Mouse (Mus musculus) hindbrain, embryonic 13.5 days (tissue): ENCODE results near the gene Plac1. TPM values are rescaled to one million over a fixed set of nuclear protein-coding genes. Genes with fewer than 3 reads are reported as not detected.

ENCODE experiments used
- ATAC-seq: fragments of 200-750 bp; cut with Nextera tagmentation; 2 replicates; pipeline ENCODE4 v1.8.0; 2017; ENCODE audit warnings: moderate TSS enrichment; ENCODE audit not compliant: low FRiP score
- H3K27ac ChIP-seq: fragments of 300-500 bp; sonication (generic); 2 replicates; pipeline ENCODE4 v1.5.1; 2015; ENCODE audit warnings: inconsistent platforms, mild to moderate bottlenecking, moderate library complexity
- H3K27me3 ChIP-seq: fragments of 300-500 bp; sonication (generic); 2 replicates; pipeline ENCODE4 v1.6.1; 2015; ENCODE audit warnings: mild to moderate bottlenecking, inconsistent platforms
- H3K36me3 ChIP-seq: fragments of 300-500 bp; sonication (generic); 2 replicates; pipeline ENCODE4 v1.6.1; 2015; ENCODE audit warnings: mild to moderate bottlenecking, inconsistent platforms
- H3K4me1 ChIP-seq: fragments of 300-500 bp; sonication (generic); replicated peaks from 2 replicates; pipeline ENCODE4 v1.6.1; 2015; ENCODE audit warnings: inconsistent platforms
- H3K4me2 ChIP-seq: fragments of 300-500 bp; sonication (generic); 2 replicates; pipeline ENCODE4 v1.6.1; 2015; ENCODE audit warnings: inconsistent platforms, mild to moderate bottlenecking, moderate library complexity
- H3K4me3 ChIP-seq: fragments of 300-500 bp; sonication (generic); 2 replicates; pipeline ENCODE4 v1.5.1; 2015; ENCODE audit warnings: mild to moderate bottlenecking, inconsistent platforms
- H3K9ac ChIP-seq: fragments of 300-500 bp; sonication (generic); 2 replicates; pipeline ENCODE4 v1.6.1; 2015; ENCODE audit warnings: mild to moderate bottlenecking, inconsistent platforms
- H3K9me3 ChIP-seq: fragments of 300-500 bp; sonication (generic); 2 replicates; pipeline ENCODE4 v1.6.1; 2016; ENCODE audit warnings: inconsistent platforms
- WGBS: fragments of 180-500 bp; shearing (Covaris S2); methylation state at CpG from one replicate; pipeline ENCODE4 v1.1.7; 2015; 5-methylcytosine and 5-hydroxymethylcytosine counted together
- polyA plus RNA-seq: library from polyadenylated mRNA; unstranded; fragments of >200 nt; fragmentation: Nextera tagmentation; extraction: Ambion mirVana; gene quantifications from 2 replicates; pipeline ENCODE4 v1.2.1, GENCODE M21; 2015

Gene Plac1
- polyA plus RNA-seq, 1 experiment from 2014 or later: 1.2 TPM

GRCm38 (mm10) chrX:53179801-53180200 is 60.1 kb downstream of the Plac1 start:
- Histone ChIP-seq H3K4me1 (no peaks in the 10 kb centered on the region), H3K27me3 (no peaks in the 10 kb centered on the region), H3K27ac (no peak overlapping the region), H3K9me3 (no peaks in the 10 kb centered on the region), H3K4me3 (no peak overlapping the region), H3K4me2 (no peak overlapping the region), H3K9ac (no peak overlapping the region), H3K36me3 (no peaks in the 10 kb centered on the region)
- 81% methylated on average over 3 of the region's 3 CpGs for WGBS
- ATAC-seq: no peak

DNA sequence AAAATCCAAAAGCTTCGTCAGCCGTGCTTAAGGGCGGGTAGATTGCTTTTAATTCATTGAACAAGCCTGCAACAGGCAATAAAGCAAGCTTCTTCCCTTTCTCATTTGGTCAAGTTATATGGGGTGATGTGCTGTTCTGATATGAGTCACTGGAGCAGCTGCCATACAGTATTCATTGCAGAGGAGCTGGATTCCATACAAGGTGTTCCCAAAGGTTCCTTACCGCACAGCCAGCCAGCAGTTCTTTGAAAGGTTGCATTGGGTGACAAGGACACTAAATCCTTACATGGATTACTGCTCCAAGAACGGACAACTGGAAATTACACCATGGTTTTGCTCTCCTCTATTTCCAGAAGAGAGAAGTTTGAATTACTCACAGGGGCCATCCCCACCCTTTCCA is 63.6 kb downstream of the Plac1 start:
- Histone ChIP-seq H3K36me3 (no peaks in the 10 kb centered on the region), H3K27ac (no peak overlapping the region), H3K4me2 (no peak overlapping the region), H3K4me3 (no peak overlapping the region), H3K9ac (no peak overlapping the region), H3K4me1 (no peaks in the 10 kb centered on the region), H3K9me3 (no peaks in the 10 kb centered on the region), H3K27me3 (no peaks in the 10 kb centered on the region)
- no peak for ATAC-seq
- 90% methylated on average over 5 of the region's 5 CpGs for WGBS

- no peak overlapping the region for H3K27ac ChIP-seq
- 70% methylated on average over 2 of the region's 2 CpGs for WGBS
- no peaks in the 10 kb centered on the region for H3K36me3 ChIP-seq
- H3K27me3 ChIP-seq: no peaks in the 10 kb centered on the region
- no peak overlapping the region for H3K9ac ChIP-seq
- H3K4me3 ChIP-seq: no peak overlapping the region
- ATAC-seq: no peak
- H3K9me3 ChIP-seq: no peaks in the 10 kb centered on the region
- H3K4me2 ChIP-seq: no peak overlapping the region
- no peaks in the 10 kb centered on the region for H3K4me1 ChIP-seq
Measured at GRCm38 (mm10) chrX:53168623-53169022, 71.3 kb downstream of the Plac1 start.

GRCm38 (mm10) chrX:53166901-53167525 is 72.9 kb downstream of the Plac1 start:
- no peak for ATAC-seq
- no peaks in the 10 kb centered on the region for H3K4me1 ChIP-seq
- no peak overlapping the region for H3K4me2 ChIP-seq
- H3K9me3 ChIP-seq: no peaks in the 10 kb centered on the region
- no peak overlapping the region for H3K4me3 ChIP-seq
- H3K9ac ChIP-seq: no peak overlapping the region
- WGBS: 57% methylated on average over 4 of the region's 4 CpGs
- H3K27ac ChIP-seq: no peak overlapping the region
- no peaks in the 10 kb centered on the region for H3K27me3 ChIP-seq
- no peaks in the 10 kb centered on the region for H3K36me3 ChIP-seq

- no peak for ATAC-seq
- no peak overlapping the region for H3K27ac ChIP-seq
- WGBS: 47% methylated on average over 15 of the region's 15 CpGs
Measured at GRCm38 (mm10) chrX:53166251-53166900, 73.5 kb downstream of the Plac1 start.

GRCm38 (mm10) chrX:53162589-53162988 is 77.3 kb downstream of the Plac1 start:
- Histone ChIP-seq H3K9ac (no peak overlapping the region), H3K9me3 (no peaks in the 10 kb centered on the region), H3K4me1 (no peaks in the 10 kb centered on the region), H3K4me3 (no peak overlapping the region), H3K27ac (no peak overlapping the region), H3K27me3 (no peaks in the 10 kb centered on the region), H3K4me2 (no peak overlapping the region), H3K36me3 (no peaks in the 10 kb centered on the region)
- WGBS: 58% methylated on average over 4 of the region's 4 CpGs
- no peak for ATAC-seq

More at GRCm38 (mm10) chrX:53166251-53166900, 73.5 kb downstream of the Plac1 start:
- Histone ChIP-seq H3K9me3 (no peaks in the 10 kb centered on the region), H3K27me3 (no peaks in the 10 kb centered on the region), H3K4me2 (no peak overlapping the region), H3K36me3 (no peaks in the 10 kb centered on the region), H3K9ac (no peak overlapping the region), H3K4me1 (no peaks in the 10 kb centered on the region), H3K4me3 (no peak overlapping the region)

- Histone ChIP-seq H3K27me3 (no peaks in the 10 kb centered on the region), H3K9ac (no peak overlapping the region), H3K9me3 (no peaks in the 10 kb centered on the region), H3K36me3 (no peaks in the 10 kb centered on the region), H3K4me1 (no peaks in the 10 kb centered on the region), H3K4me3 (no peak overlapping the region), H3K27ac (no peak overlapping the region), H3K4me2 (no peak overlapping the region)
- no peak for ATAC-seq
- 58% methylated on average over 4 of the region's 4 CpGs for WGBS
Measured at GRCm38 (mm10) chrX:53161583-53161982, 78.3 kb downstream of the Plac1 start.

GRCm38 (mm10) chrX:53161115-53161514 is 78.8 kb downstream of the Plac1 start:
- Histone ChIP-seq H3K4me2 (no peak overlapping the region), H3K9ac (no peak overlapping the region), H3K4me1 (no peaks in the 10 kb centered on the region), H3K27ac (no peak overlapping the region), H3K9me3 (no peaks in the 10 kb centered on the region), H3K4me3 (no peak overlapping the region), H3K27me3 (no peaks in the 10 kb centered on the region), H3K36me3 (no peaks in the 10 kb centered on the region)
- WGBS: 54% methylated on average over 5 of the region's 5 CpGs
- no peak for ATAC-seq

- WGBS: 50% methylated on average over 2 of the region's 2 CpGs
- ATAC-seq: no peak
- H3K27ac ChIP-seq: no peak overlapping the region
Measured at GRCm38 (mm10) chrX:53148039-53148438, 91.9 kb downstream of the Plac1 start.

DNA sequence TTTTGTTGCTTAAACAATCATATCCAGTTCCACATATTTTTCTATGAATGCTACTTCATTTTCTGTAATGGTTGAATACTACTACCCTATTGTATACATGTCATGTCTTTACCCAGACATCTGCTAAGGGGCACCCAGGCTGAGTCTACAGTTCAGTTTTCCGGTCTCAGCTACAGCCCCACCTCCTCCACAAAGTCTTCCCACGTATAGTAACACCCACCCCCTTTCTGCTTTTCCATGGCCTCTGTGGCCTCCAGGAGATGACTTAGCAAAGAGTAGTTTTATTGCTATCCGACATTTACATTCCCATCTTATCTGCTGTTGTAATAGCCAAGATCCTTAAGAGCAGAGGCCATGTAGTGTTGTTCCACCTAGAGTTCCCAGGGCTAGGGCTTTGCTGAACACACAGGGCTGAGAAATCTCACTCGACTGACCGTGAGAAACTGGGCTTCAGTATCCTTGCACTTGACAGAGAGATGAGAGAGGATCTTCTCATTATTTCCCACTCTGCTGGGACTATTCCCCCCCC is 93.5 kb downstream of the Plac1 start:
- no peak overlapping the region for H3K4me3 ChIP-seq
- H3K9ac ChIP-seq: no peak overlapping the region
- no peaks in the 10 kb centered on the region for H3K9me3 ChIP-seq
- H3K36me3 ChIP-seq: no peaks in the 10 kb centered on the region
- no peak overlapping the region for H3K27ac ChIP-seq
- no peak for ATAC-seq
- H3K4me2 ChIP-seq: no peak overlapping the region
- 81% methylated on average over 5 of the region's 5 CpGs for WGBS
- H3K27me3 ChIP-seq: no peaks in the 10 kb centered on the region
- no peaks in the 10 kb centered on the region for H3K4me1 ChIP-seq

More at GRCm38 (mm10) chrX:53148039-53148438, 91.9 kb downstream of the Plac1 start:
- Histone ChIP-seq H3K4me3 (no peak overlapping the region), H3K27me3 (no peaks in the 10 kb centered on the region), H3K4me2 (no peak overlapping the region), H3K9ac (no peak overlapping the region), H3K4me1 (no peaks in the 10 kb centered on the region), H3K36me3 (no peaks in the 10 kb centered on the region), H3K9me3 (no peaks in the 10 kb centered on the region)

DNA sequence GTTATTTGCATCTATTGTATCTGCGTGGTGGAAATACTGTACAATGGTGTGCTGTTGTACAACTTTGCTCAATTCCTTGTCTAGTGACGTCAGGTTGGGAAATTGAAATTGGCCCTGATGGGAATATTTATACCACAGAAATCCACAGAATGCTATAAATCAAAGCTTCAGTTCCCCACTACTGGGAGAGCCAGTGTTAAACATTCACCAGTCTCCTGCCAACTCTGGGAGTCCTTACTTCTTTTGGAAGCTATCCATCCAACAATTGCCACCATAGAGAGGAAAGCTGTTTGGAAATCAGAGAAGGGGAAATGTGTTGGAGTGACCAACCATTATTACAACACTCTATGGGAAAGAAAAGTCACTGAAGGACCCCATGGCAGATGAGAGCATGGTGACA is 100.3 kb downstream of the Plac1 start:
- Histone ChIP-seq H3K27me3 (no peaks in the 10 kb centered on the region), H3K27ac (no peak overlapping the region), H3K4me3 (no peak overlapping the region), H3K9ac (no peak overlapping the region), H3K36me3 (no peaks in the 10 kb centered on the region), H3K9me3 (no peaks in the 10 kb centered on the region), H3K4me2 (no peak overlapping the region), H3K4me1 (no peaks in the 10 kb centered on the region)
- no peak for ATAC-seq
- 83% methylated on average over 2 of the region's 2 CpGs for WGBS

- no peaks in the 10 kb centered on the region for H3K36me3 ChIP-seq
- no peak overlapping the region for H3K9ac ChIP-seq
- no peak overlapping the region for H3K27ac ChIP-seq
- 66% methylated on average over 2 of the region's 2 CpGs for WGBS
- H3K27me3 ChIP-seq: no peaks in the 10 kb centered on the region
- ATAC-seq: no peak
- H3K4me1 ChIP-seq: no peaks in the 10 kb centered on the region
- no peak overlapping the region for H3K4me2 ChIP-seq
- H3K9me3 ChIP-seq: no peaks in the 10 kb centered on the region
- H3K4me3 ChIP-seq: no peak overlapping the region
Measured at GRCm38 (mm10) chrX:53137066-53137465, 102.8 kb downstream of the Plac1 start.

- no peak overlapping the region for H3K27ac ChIP-seq
- no peaks in the 10 kb centered on the region for H3K36me3 ChIP-seq
- no peak for ATAC-seq
- H3K9me3 ChIP-seq: no peaks in the 10 kb centered on the region
- no peaks in the 10 kb centered on the region for H3K27me3 ChIP-seq
- 0 out of 2 replicates have a peak, but pooled peaks cover 3% of the 10 kb centered on the region for H3K4me1 ChIP-seq
- no peak overlapping the region for H3K4me3 ChIP-seq
- 37% methylated on average over 2 of the region's 2 CpGs for WGBS
- no peak overlapping the region for H3K4me2 ChIP-seq
- no peak overlapping the region for H3K9ac ChIP-seq
Measured at GRCm38 (mm10) chrX:53129501-53129900, 110.4 kb downstream of the Plac1 start.
